Mouse (Mus musculus) liver, embryonic 15.5 days (tissue): ENCODE measurements at regions not wholly inside any gene's neighbourhood (a gene's known extent, or its start where the extent isn't known, plus 50 kb on each side); places are given as distances from the start of the nearest gene placed in this dataset.
A peak's percentile ranks its signal among the peaks of the same experiment; 100 is the strongest.

ENCODE experiments used
- ATAC-seq: fragments of 200-750 bp; cut with Nextera tagmentation; 2 replicates; pipeline ENCODE4 v1.8.0; 2017; ENCODE audit warnings: moderate number of reproducible peaks, mild to moderate bottlenecking, moderate library complexity; ENCODE audit not compliant: insufficient read depth
- H3K27ac ChIP-seq: fragments of 300-500 bp; sonication (generic); replicated peaks from 2 replicates; pipeline ENCODE4 v1.5.1; 2015; ENCODE audit warnings: mild to moderate bottlenecking, inconsistent platforms
- H3K27me3 ChIP-seq: fragments of 300-500 bp; sonication (generic); 2 replicates; pipeline ENCODE4 v1.6.1; 2015; ENCODE audit warnings: mild to moderate bottlenecking, inconsistent platforms
- H3K36me3 ChIP-seq: fragments of 300-500 bp; sonication (generic); replicated peaks from 2 replicates; pipeline ENCODE4 v1.6.1; 2015; ENCODE audit warnings: moderate library complexity, mild to moderate bottlenecking, inconsistent platforms
- H3K4me1 ChIP-seq: fragments of 300-500 bp; sonication (generic); replicated peaks from 2 replicates; pipeline ENCODE4 v1.6.1; 2015; ENCODE audit warnings: inconsistent platforms
- H3K4me2 ChIP-seq: fragments of 300-500 bp; sonication (generic); 2 replicates; pipeline ENCODE4 v1.6.1; 2015; ENCODE audit warnings: moderate library complexity, mild to moderate bottlenecking, inconsistent platforms
- H3K4me3 ChIP-seq: fragments of 300-500 bp; sonication (generic); replicated peaks from 2 replicates; pipeline ENCODE4 v1.5.1; 2015; ENCODE audit warnings: mild to moderate bottlenecking, inconsistent platforms
- H3K9ac ChIP-seq: fragments of 300-500 bp; sonication (generic); 2 replicates; pipeline ENCODE4 v1.6.1; 2015; ENCODE audit warnings: moderate library complexity, mild to moderate bottlenecking, inconsistent platforms
- H3K9me3 ChIP-seq: fragments of 300-500 bp; sonication (generic); replicated peaks from 2 replicates; pipeline ENCODE4 v1.6.1; 2016; ENCODE audit warnings: inconsistent platforms
- WGBS: fragments of 180-500 bp; shearing (Covaris S2); methylation state at CpG from one replicate; pipeline ENCODE4 v1.1.7; 2015; ENCODE audit warnings: mixed read lengths; ENCODE audit not compliant: insufficient replicate concordance; 5-methylcytosine and 5-hydroxymethylcytosine counted together

- no peaks in the 10 kb centered on the region for H3K9me3 ChIP-seq
- 28% methylated on average over 1 of the region's 1 CpGs for WGBS
- H3K4me3 ChIP-seq, result no peak overlapping the region
- no peak for ATAC-seq
- H3K9ac ChIP-seq, result no peak overlapping the region
- no peaks in the 10 kb centered on the region for H3K4me1 ChIP-seq
- H3K36me3 ChIP-seq, result no peaks in the 10 kb centered on the region
- no peak overlapping the region for H3K4me2 ChIP-seq
- no peaks in the 10 kb centered on the region for H3K27me3 ChIP-seq
- no peak overlapping the region for H3K27ac ChIP-seq
Measured at GRCm38 (mm10) chr1:75901146-75901545, 355.1 kb downstream of the Slc4a3 start.

GRCm38 (mm10) chr1:75905699-75906470, 359.8 kb downstream of the Slc4a3 start:
- 60% methylated on average over 9 of the region's 9 CpGs for WGBS
- ATAC-seq, result no peak
- H3K4me1 ChIP-seq, result no peaks in the 10 kb centered on the region
- H3K27ac ChIP-seq, result no peak overlapping the region
- H3K36me3 ChIP-seq, result no peaks in the 10 kb centered on the region
- H3K9me3 ChIP-seq, result no peaks in the 10 kb centered on the region
- no peak overlapping the region for H3K4me3 ChIP-seq
- H3K4me2 ChIP-seq, result no peak overlapping the region
- H3K27me3 ChIP-seq, result no peaks in the 10 kb centered on the region
- no peak overlapping the region for H3K9ac ChIP-seq

- H3K36me3 ChIP-seq, result no peaks in the 10 kb centered on the region
- 68% methylated on average over 2 of the region's 2 CpGs for WGBS
Measured at GRCm38 (mm10) chr1:75915311-75915710, 369.2 kb downstream of the Slc4a3 start.

GRCm38 (mm10) chr1:75916181-75916580, 370.1 kb downstream of the Slc4a3 start:
- H3K9me3 ChIP-seq, result no peaks in the 10 kb centered on the region
- no peak overlapping the region for H3K4me2 ChIP-seq
- H3K4me3 ChIP-seq, result no peak overlapping the region
- no peaks in the 10 kb centered on the region for H3K27me3 ChIP-seq
- H3K36me3 ChIP-seq, result no peaks in the 10 kb centered on the region
- H3K9ac ChIP-seq, result no peak overlapping the region
- ATAC-seq, result no peak
- H3K4me1 ChIP-seq, result no peaks in the 10 kb centered on the region
- no peak overlapping the region for H3K27ac ChIP-seq
- 16% methylated on average over 2 of the region's 2 CpGs for WGBS

More at GRCm38 (mm10) chr1:75915311-75915710, 369.2 kb downstream of the Slc4a3 start:
- Histone ChIP-seq H3K27ac (no peak overlapping the region), H3K4me1 (no peaks in the 10 kb centered on the region), H3K27me3 (no peaks in the 10 kb centered on the region), H3K4me3 (no peak overlapping the region), H3K9me3 (no peaks in the 10 kb centered on the region), H3K9ac (no peak overlapping the region), H3K4me2 (no peak overlapping the region)
- no peak for ATAC-seq

- no peak overlapping the region for H3K27ac ChIP-seq
- no peaks in the 10 kb centered on the region for H3K27me3 ChIP-seq
- no peak for ATAC-seq
- H3K4me3 ChIP-seq, result no peak overlapping the region
- H3K9ac ChIP-seq, result no peak overlapping the region
- H3K4me2 ChIP-seq, result no peak overlapping the region
- WGBS, result 37% methylated on average over 2 of the region's 2 CpGs
- no peaks in the 10 kb centered on the region for H3K9me3 ChIP-seq
- H3K36me3 ChIP-seq, result no peaks in the 10 kb centered on the region
- no peaks in the 10 kb centered on the region for H3K4me1 ChIP-seq
Measured at GRCm38 (mm10) chr1:75919134-75919533, 373.1 kb downstream of the Slc4a3 start.

GRCm38 (mm10) chr1:75925046-75925445, 379.0 kb downstream of the Slc4a3 start:
- 64% methylated on average over 8 of the region's 8 CpGs for WGBS
- no peak overlapping the region for H3K27ac ChIP-seq
- ATAC-seq, result no peak
- H3K9me3 ChIP-seq, result no peaks in the 10 kb centered on the region
- no peak overlapping the region for H3K9ac ChIP-seq
- H3K4me1 ChIP-seq, result no peaks in the 10 kb centered on the region
- no peaks in the 10 kb centered on the region for H3K36me3 ChIP-seq
- no peak overlapping the region for H3K4me3 ChIP-seq
- no peaks in the 10 kb centered on the region for H3K27me3 ChIP-seq
- no peak overlapping the region for H3K4me2 ChIP-seq

- no peaks in the 10 kb centered on the region for H3K4me1 ChIP-seq
- no peaks in the 10 kb centered on the region for H3K36me3 ChIP-seq
- WGBS, result 34% methylated on average over 9 of the region's 9 CpGs
- H3K9me3 ChIP-seq, result no peaks in the 10 kb centered on the region
- H3K27me3 ChIP-seq, result no peaks in the 10 kb centered on the region
- H3K9ac ChIP-seq, result no peak overlapping the region
- H3K4me3 ChIP-seq, result no peak overlapping the region
- no peak for ATAC-seq
- H3K4me2 ChIP-seq, result no peak overlapping the region
- H3K27ac ChIP-seq, result no peak overlapping the region
Measured at GRCm38 (mm10) chr1:75925802-75926201, 379.7 kb downstream of the Slc4a3 start.

- Histone ChIP-seq H3K9ac (no peak overlapping the region), H3K36me3 (no peaks in the 10 kb centered on the region), H3K4me3 (no peak overlapping the region), H3K4me2 (no peak overlapping the region), H3K27ac (no peak overlapping the region), H3K9me3 (no peaks in the 10 kb centered on the region), H3K27me3 (no peaks in the 10 kb centered on the region), H3K4me1 (no peaks in the 10 kb centered on the region)
- no peak for ATAC-seq
- 35% methylated on average over 2 of the region's 2 CpGs for WGBS
Measured at GRCm38 (mm10) chr1:75931852-75932251, 385.8 kb downstream of the Slc4a3 start.

GRCm38 (mm10) chr1:75933831-75934230, 387.8 kb downstream of the Slc4a3 start:
- H3K4me2 ChIP-seq, result no peak overlapping the region
- no peak overlapping the region for H3K27ac ChIP-seq
- H3K9ac ChIP-seq, result no peak overlapping the region
- H3K9me3 ChIP-seq, result no peaks in the 10 kb centered on the region
- H3K27me3 ChIP-seq, result no peaks in the 10 kb centered on the region
- no peak for ATAC-seq
- WGBS, result 45% methylated on average over 4 of the region's 4 CpGs
- H3K4me3 ChIP-seq, result no peak overlapping the region
- no peaks in the 10 kb centered on the region for H3K36me3 ChIP-seq
- no peaks in the 10 kb centered on the region for H3K4me1 ChIP-seq

GRCm38 (mm10) chr1:75934761-75935160, 388.7 kb downstream of the Slc4a3 start:
- H3K4me1 ChIP-seq, result no peaks in the 10 kb centered on the region
- no peak overlapping the region for H3K4me3 ChIP-seq
- no peaks in the 10 kb centered on the region for H3K36me3 ChIP-seq
- no peak overlapping the region for H3K9ac ChIP-seq
- no peaks in the 10 kb centered on the region for H3K9me3 ChIP-seq
- H3K27me3 ChIP-seq, result no peaks in the 10 kb centered on the region
- no peak for ATAC-seq
- no peak overlapping the region for H3K4me2 ChIP-seq
- WGBS, result 88% methylated on average over 4 of the region's 4 CpGs
- no peak overlapping the region for H3K27ac ChIP-seq

- H3K4me1 ChIP-seq, result no peaks in the 10 kb centered on the region
- H3K27me3 ChIP-seq, result no peaks in the 10 kb centered on the region
- 64% methylated on average over 6 of the region's 6 CpGs for WGBS
- H3K27ac ChIP-seq, result no peak overlapping the region
- H3K9ac ChIP-seq, result no peak overlapping the region
- no peaks in the 10 kb centered on the region for H3K9me3 ChIP-seq
- H3K4me2 ChIP-seq, result no peak overlapping the region
- no peak for ATAC-seq
- no peaks in the 10 kb centered on the region for H3K36me3 ChIP-seq
- H3K4me3 ChIP-seq, result no peak overlapping the region
Measured at GRCm38 (mm10) chr1:75935866-75936265, 389.8 kb downstream of the Slc4a3 start.

GRCm38 (mm10) chr1:75936596-75936995, 390.5 kb downstream of the Slc4a3 start:
- WGBS, result 47% methylated on average over 13 of the region's 13 CpGs
- Histone ChIP-seq H3K4me3 (no peak overlapping the region), H3K36me3 (no peaks in the 10 kb centered on the region), H3K9me3 (no peaks in the 10 kb centered on the region), H3K27me3 (no peaks in the 10 kb centered on the region), H3K4me1 (no peaks in the 10 kb centered on the region), H3K4me2 (no peak overlapping the region), H3K9ac (no peak overlapping the region), H3K27ac (no peak overlapping the region)
- 0 out of 2 replicates have a peak, but pooled peaks have one; percentile 34 for ATAC-seq
